Mouse (Mus musculus) thymus, adult 2 months (tissue): ENCODE measurements around the gene Ccdc186.
"Not testable (repeated sequence)": the region's sequence is repeated elsewhere in the genome, so short reads cannot be mapped to it uniquely, and the experiment has no call there.

Experiments
- CTCF ChIP-seq: fragments of 200-500 bp; IDR thresholded peaks from 2 replicates; pipeline ENCODE4 v1.5.1; 2012; ENCODE audit warnings: mild to moderate bottlenecking, control low read depth, low read length, moderate library complexity, borderline replicate concordance; ENCODE audit not compliant: control insufficient read depth, poor library complexity, insufficient read depth; ENCODE audit errors: extremely low read depth
- POLR2A ChIP-seq: fragments of 200-500 bp; IDR thresholded peaks from 2 replicates; pipeline ENCODE4 v1.6.1; 2012; ENCODE audit warnings: mild to moderate bottlenecking, low read length, control low read depth, moderate library complexity; ENCODE audit not compliant: control insufficient read depth, poor library complexity, insufficient read depth; ENCODE audit errors: extremely low read depth

GRCm38 (mm10) chr19:56754456-56754855 lies 67.5 kb downstream of the Ccdc186 start:
- TF ChIP-seq CTCF, POLR2A: not testable (repeated sequence)
